Mouse (Mus musculus) frontal cortex, postnatal 25 days (tissue): ENCODE measurements around the gene Vmn1r143.
"Not testable (repeated sequence)": the region's sequence is repeated elsewhere in the genome, so short reads cannot be mapped to it uniquely, and the experiment has no call there.

Experiments
- DNase-seq, 2 experiments: peaks; one replicate each; pipeline ENCODE4 v3.0.0; 2022; ENCODE audit warnings: low spot score in 2 of 2

Gene Vmn1r143

DNA sequence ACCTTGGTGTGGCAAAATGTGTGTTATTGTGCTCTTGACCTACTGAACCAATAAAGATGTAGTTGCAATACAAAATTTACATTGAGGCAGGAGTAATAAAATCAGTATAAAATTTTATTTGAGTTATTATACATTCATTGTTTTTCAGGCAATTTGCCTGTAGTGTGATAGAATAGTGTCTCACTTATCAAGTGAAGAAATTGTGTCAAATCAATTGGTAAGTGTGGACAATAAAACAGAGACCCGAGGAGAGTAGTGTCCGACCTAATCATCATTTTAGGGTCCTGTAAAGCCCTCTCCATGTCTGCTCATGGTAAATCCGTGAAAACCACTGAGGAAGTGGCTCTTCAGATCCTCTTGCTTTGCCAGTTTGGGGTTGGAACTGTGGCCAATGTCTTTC lies at the start of gene Vmn1r143:
Vmn1r143 (plus strand) TSS at position 301 of the 400 bp plus-strand sequence.
- DNase-seq = not testable (repeated sequence)

DNA sequence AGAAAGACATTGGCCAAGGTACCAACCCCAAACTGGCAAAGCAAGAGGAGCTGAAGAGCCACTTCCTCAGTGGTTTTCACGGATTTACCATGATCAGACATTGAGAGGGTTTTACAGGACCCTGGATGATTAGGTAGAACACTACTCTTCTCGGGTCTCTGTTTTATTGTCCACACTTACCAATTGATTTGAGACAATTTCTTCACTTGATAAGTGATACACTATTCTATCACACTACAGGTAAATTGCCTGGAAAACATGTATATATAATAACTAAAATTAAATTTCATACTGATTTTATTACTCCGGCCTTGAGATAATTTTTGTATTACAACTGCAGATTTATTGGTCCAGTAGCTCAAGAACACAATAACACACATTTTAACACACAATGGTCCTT lies 25.2 kb upstream of the Vmn1r143 start, which contains the start of gene Vmn1r142:
Vmn1r142 (minus strand) TSS at position 101 of the 400 bp plus-strand sequence.
- not testable (repeated sequence) for DNase-seq

DNA sequence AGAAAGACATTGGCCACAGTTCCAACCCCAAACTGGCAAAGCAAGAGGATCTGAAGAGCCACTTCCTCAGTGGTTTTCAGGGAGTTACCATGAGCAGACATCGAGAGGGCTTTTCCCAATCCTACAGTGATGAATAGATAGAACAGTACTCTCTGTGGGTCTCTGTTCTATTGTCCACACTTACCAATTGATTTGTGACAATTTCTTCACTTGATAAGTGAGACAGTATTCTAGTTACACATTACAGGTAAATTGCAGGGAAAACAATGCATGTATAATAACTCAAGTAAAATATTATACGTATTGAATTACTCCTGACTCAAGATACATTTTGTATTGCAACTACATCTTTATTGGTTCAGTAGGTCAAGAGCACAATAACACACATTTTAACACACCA lies 12.0 kb downstream of the Vmn1r143 start, which contains the start of gene Gm8653:
Gm8653 (minus strand) TSS at position 101 of the 400 bp plus-strand sequence.
- DNase-seq = not testable (repeated sequence)

DNA sequence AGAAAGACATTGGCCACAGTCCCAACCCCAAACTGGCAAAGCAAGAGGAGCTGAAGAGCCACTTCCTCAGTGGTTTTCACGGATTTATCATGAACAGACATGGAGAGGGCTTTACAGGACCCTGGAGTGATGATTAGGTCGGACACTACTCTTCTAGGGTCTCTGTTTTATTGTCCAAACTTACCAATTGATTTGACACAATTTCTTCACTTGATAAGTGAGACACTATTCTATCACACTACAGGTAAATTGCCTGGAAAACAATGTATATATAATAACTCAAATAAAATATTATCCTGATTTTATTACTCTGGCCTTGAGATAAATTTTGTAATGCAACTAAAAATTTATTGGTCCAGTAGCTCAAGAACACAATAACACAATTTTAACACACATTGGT lies 40.2 kb downstream of the Vmn1r143 start, which contains the start of gene Gm8453:
Gm8453 (minus strand) TSS at position 101 of the 400 bp plus-strand sequence.
- not testable (repeated sequence) for DNase-seq
